Mouse (Mus musculus) activated CD4-positive, CD25-positive, alpha-beta regulatory T cell (primary cell): Measurements from ENCODE around the gene Lipa. TPM values are rescaled to one million over a fixed set of nuclear protein-coding genes. Genes with fewer than 3 reads are reported as not detected.

Experiments
- polyA plus RNA-seq, 2 experiments: library from polyadenylated mRNA; unstranded; fragments of 100-300 nt; shearing (Covaris generic); gene quantifications; one replicate each; pipeline ENCODE4 v1.2.1; 2017

Gene Lipa
- 10 to 100 TPM; 67.1 to 72.4 TPM for polyA plus RNA-seq

DNA sequence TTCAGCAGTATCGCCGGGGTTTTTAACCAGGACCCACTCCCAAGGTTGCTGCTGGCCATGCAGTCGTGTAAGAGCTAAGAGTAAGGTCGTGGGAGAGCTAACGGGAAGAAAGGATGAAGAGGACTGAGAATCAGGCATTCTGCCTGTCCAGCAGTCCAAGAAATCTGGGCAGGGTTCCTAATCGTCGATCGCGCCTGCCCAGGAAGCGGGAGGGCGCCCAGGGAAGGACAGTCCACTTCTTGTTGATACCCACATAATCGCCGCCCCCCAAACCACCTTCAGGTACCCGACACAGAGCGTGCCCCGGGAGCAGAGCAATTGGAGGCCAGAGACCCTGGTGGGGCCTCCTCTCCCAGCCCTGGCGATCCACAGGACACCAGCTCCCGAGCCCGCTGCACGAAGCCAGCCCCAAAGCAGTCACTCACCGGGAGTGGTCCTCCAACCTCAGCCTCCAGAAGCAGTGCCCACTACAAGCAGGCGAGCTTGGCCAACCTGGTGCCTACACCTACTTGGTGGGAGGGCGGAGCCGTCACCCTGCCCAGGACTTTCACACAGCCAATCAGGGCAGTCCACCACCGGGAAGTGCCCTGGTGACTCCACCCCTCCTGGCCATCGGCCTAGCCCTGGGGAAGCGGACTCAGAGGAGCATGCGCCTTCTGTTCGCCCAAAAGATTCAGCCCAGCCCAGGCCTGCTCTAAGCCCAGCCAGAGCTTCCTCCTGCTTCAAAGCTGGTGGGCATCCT lies at the start of gene Lipa:
TSS of gene Lipa (minus strand) at position 534 of the 742 bp plus-strand sequence.

DNA sequence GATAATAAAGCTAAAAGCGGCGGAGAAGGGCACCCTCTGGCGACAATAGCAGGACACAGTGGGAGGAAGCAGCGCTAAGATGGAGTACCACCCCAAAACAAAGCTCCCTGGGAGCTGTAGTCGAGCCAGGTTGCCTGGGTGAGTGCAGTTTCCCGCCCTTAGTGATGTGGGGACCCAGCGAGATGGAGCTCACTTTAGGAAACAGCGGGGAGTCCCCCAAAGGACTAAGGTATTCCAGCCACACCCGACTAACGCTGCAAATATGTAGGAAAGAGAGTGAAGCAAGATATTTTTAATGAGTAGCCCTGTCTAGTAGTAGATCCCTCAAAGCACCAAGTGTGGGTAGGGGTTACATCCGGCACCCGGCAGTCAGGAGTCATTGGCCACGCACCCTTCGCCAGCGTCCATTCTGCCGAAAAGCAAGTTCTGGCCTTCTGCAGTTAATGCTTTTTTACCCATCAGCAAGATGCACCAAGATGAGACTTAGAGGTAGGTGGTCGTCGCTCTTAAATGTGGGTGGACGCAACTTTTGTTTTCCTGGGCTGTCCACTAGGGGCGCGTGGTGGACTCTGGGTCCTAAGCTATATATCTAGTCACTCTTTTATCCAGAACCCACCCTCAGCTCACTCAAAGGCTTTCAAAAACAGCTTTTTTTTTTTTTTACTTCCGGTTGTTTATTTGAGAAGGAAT lies 23.4 kb upstream of the Lipa start, which contains the start of gene Ifit2:
TSS of gene Ifit2 (plus strand) at position 161 of the 690 bp plus-strand sequence.

DNA sequence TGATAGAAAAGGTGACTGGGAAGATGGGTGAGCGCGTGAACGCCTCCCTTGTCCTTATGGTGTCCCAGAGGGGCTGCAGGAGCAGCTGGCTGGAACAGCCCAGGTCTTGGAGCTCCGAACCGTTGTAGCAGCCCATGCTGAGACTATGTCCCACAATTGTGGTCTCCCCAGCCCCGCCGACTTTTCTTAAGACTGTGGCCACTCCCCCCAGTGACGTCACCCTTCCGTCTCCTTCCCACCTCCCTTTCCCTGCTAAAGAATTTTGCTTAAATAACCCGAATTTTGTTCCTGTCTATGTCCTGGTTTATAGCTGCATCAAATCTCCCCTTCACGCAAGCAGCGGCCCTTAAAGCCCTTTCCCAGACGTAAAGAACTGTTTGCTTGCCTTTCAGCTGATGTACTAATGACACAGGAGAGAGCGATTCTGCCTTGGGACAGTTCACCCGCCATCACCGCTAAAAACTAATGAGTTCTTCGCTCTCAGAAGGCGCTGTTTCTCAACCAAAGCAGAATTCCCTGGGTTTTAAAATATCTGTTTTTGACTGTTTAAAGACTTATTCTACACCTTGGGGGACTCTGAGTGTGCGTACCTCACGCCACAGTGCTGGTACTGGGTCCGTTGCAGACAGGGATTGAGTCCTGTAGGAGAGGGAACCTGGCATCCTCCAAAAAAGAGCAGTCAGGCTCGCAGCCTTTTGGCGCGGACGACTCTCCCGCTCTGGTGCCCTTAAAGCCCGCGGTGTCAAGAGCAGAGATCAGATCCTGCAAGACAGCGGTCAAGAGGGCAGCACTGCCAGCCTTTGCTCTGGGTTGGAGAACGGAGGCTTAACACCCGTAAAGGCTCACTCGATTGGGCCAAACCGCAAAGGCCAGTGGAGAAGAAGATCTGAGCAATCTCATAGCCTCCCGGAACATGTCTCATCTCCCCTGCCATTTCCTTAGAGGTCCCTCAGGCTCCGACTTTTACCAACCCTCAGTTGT lies 52.0 kb downstream of the Lipa start, which contains the start of gene Ch25h:
TSS of gene Ch25h (minus strand) at position 174 of the 981 bp plus-strand sequence.

Other genes with a start within 250 kb of the Lipa start
- 100 to 1,000 TPM in 1 of 2 experiments, 10 to 100 TPM in 1; 71.8 to 105 TPM for gene Fas, start 236.8 kb downstream of the Lipa start, polyA plus RNA-seq
- not detected for gene Ch25h, start 52.3 kb downstream of the Lipa start, polyA plus RNA-seq
- gene Ifit2, start 23.2 kb upstream of the Lipa start, polyA plus RNA-seq = 10 to 100 TPM; 29.4 to 30.1 TPM
- gene Ifit3, start 56.1 kb upstream of the Lipa start, polyA plus RNA-seq = 10 to 100 TPM; 45.3 to 54.8 TPM
- 100 to 1,000 TPM in 1 of 2 experiments, 10 to 100 TPM in 1; 70.8 to 124 TPM for gene Ifit1bl1, start 74.5 kb upstream of the Lipa start, polyA plus RNA-seq
- 10 to 100 TPM in 1 of 2 experiments, 1 to 10 TPM in 1; 6.2 to 13.9 TPM for gene Ifit3b, start 80.5 kb upstream of the Lipa start, polyA plus RNA-seq
- 1 to 10 TPM; 1.0 to 1.9 TPM for gene Ifit1bl2, start 113.3 kb upstream of the Lipa start, polyA plus RNA-seq
- 10 to 100 TPM; 47.1 to 56.2 TPM for gene Ifit1, start 113.4 kb upstream of the Lipa start, polyA plus RNA-seq
- not detected for gene Slc16a12, start 219.8 kb upstream of the Lipa start, polyA plus RNA-seq